Mouse (Mus musculus): Measurements from ENCODE around the gene Fam71a. TPM values are rescaled to one million over a fixed set of nuclear protein-coding genes. Genes with fewer than 3 reads are reported as not detected.

The Fam71a gene
- polyA plus RNA-seq (2015; fragmentation: Nextera tagmentation; extraction: Ambion mirVana) = not detected in 2 replicates

GRCm38 (mm10) chr1:191164717-191165116 is at the start of gene Fam71a:
Gene Fam71a (minus strand): TSS chr1:191164817.
- Histone ChIP-seq H3K4me1 (replicated peaks) (peaks cover 7% of the 10 kb centered on the region), H3K9ac (replicated peaks) (no peak within 1 kb of the TSS), H3K4me2 (replicated peaks) (no peak within 1 kb of the TSS), H3K9me3 (no peaks in the 10 kb centered on the region), H3K27ac (no peak within 1 kb of the TSS), H3K4me3 (replicated peaks) (no peak within 1 kb of the TSS), H3K27me3 (no peaks in the 10 kb centered on the region), H3K36me3 (no peaks in the 10 kb centered on the region)
- no peak for ATAC-seq
- 85% methylated on average over 3 of the region's 3 CpGs for WGBS

- 59% methylated on average over 2 of the region's 2 CpGs for WGBS
- H3K36me3 ChIP-seq = no peaks in the 10 kb centered on the region
- H3K9me3 ChIP-seq = no peaks in the 10 kb centered on the region
- no peak for ATAC-seq
- no peaks in the 10 kb centered on the region; the same call in 1 of the 2 replicates for H3K4me1 ChIP-seq (replicated peaks)
- no peak overlapping the region for H3K4me3 ChIP-seq (replicated peaks)
- H3K4me2 ChIP-seq (replicated peaks) = no peak overlapping the region
- H3K27me3 ChIP-seq = no peaks in the 10 kb centered on the region; the same call in 1 of the 2 replicates
- H3K9ac ChIP-seq (replicated peaks) = no peak overlapping the region
- no peak overlapping the region for H3K27ac ChIP-seq
Observed at GRCm38 (mm10) chr1:191211096-191211495, 46.5 kb upstream of the Fam71a start.

GRCm38 (mm10) chr1:191205791-191206190 is 41.2 kb upstream of the Fam71a start:
- Histone ChIP-seq H3K27ac (no peak overlapping the region), H3K9me3 (no peaks in the 10 kb centered on the region), H3K27me3 (no peaks in the 10 kb centered on the region), H3K36me3 (no peaks in the 10 kb centered on the region), H3K4me1 (replicated peaks) (no peaks in the 10 kb centered on the region), H3K4me2 (replicated peaks) (no peak overlapping the region), H3K4me3 (replicated peaks) (no peak overlapping the region), H3K9ac (replicated peaks) (no peak overlapping the region)
- no peak for ATAC-seq
- WGBS = 85% methylated on average over 5 of the region's 5 CpGs

GRCm38 (mm10) chr1:191204876-191205275 is 40.3 kb upstream of the Fam71a start:
- Histone ChIP-seq H3K9ac (replicated peaks) (no peak overlapping the region), H3K27ac (no peak overlapping the region), H3K27me3 (no peaks in the 10 kb centered on the region), H3K4me1 (replicated peaks) (no peaks in the 10 kb centered on the region), H3K36me3 (no peaks in the 10 kb centered on the region), H3K4me2 (replicated peaks) (no peak overlapping the region), H3K9me3 (no peaks in the 10 kb centered on the region), H3K4me3 (replicated peaks) (no peak overlapping the region)
- ATAC-seq = no peak
- WGBS = 85% methylated on average over 5 of the region's 5 CpGs

- Histone ChIP-seq H3K9ac (replicated peaks) (no peak overlapping the region), H3K4me3 (replicated peaks) (no peak overlapping the region), H3K36me3 (no peaks in the 10 kb centered on the region), H3K27ac (no peak overlapping the region), H3K4me1 (replicated peaks) (no peaks in the 10 kb centered on the region), H3K9me3 (no peaks in the 10 kb centered on the region), H3K27me3 (no peaks in the 10 kb centered on the region), H3K4me2 (replicated peaks) (no peak overlapping the region)
- ATAC-seq = no peak
- WGBS = 68% methylated on average over 2 of the region's 2 CpGs
Observed at GRCm38 (mm10) chr1:191203496-191203895, 38.9 kb upstream of the Fam71a start.

- no peak overlapping the region for H3K4me2 ChIP-seq (replicated peaks)
- no peak overlapping the region for H3K4me3 ChIP-seq (replicated peaks)
- H3K27ac ChIP-seq = no peak overlapping the region
- no peaks in the 10 kb centered on the region for H3K36me3 ChIP-seq
- ATAC-seq = no peak
- H3K9ac ChIP-seq (replicated peaks) = no peak overlapping the region
- 89% methylated on average over 11 of the region's 11 CpGs for WGBS
- H3K27me3 ChIP-seq = no peaks in the 10 kb centered on the region
- no peaks in the 10 kb centered on the region for H3K4me1 ChIP-seq (replicated peaks)
- no peaks in the 10 kb centered on the region for H3K9me3 ChIP-seq
Observed at GRCm38 (mm10) chr1:191202208-191202952, 37.8 kb upstream of the Fam71a start.

- Histone ChIP-seq H3K9me3 (no peaks in the 10 kb centered on the region), H3K9ac (replicated peaks) (no peak overlapping the region), H3K4me2 (replicated peaks) (no peak overlapping the region), H3K27ac (no peak overlapping the region), H3K4me1 (replicated peaks) (no peaks in the 10 kb centered on the region), H3K4me3 (replicated peaks) (no peak overlapping the region), H3K27me3 (no peaks in the 10 kb centered on the region), H3K36me3 (no peaks in the 10 kb centered on the region)
- WGBS = 90% methylated on average over 9 of the region's 9 CpGs
- ATAC-seq = no peak
Observed at GRCm38 (mm10) chr1:191200816-191201602, 36.4 kb upstream of the Fam71a start.

- Histone ChIP-seq H3K27ac (no peak overlapping the region), H3K4me3 (replicated peaks) (no peak overlapping the region), H3K4me2 (replicated peaks) (no peak overlapping the region), H3K9ac (replicated peaks) (no peak overlapping the region), H3K4me1 (replicated peaks) (no peaks in the 10 kb centered on the region), H3K27me3 (0 out of 2 replicates have a peak, but pooled peaks cover under 1% of the 10 kb centered on the region), H3K36me3 (no peaks in the 10 kb centered on the region), H3K9me3 (no peaks in the 10 kb centered on the region)
- WGBS = 78% methylated on average over 7 of the region's 7 CpGs
- no peak for ATAC-seq
Observed at GRCm38 (mm10) chr1:191197916-191198315, 33.3 kb upstream of the Fam71a start.

GRCm38 (mm10) chr1:191196016-191196415 is 31.4 kb upstream of the Fam71a start:
- Histone ChIP-seq H3K27me3 (0 out of 2 replicates have a peak, but pooled peaks cover 10% of the 10 kb centered on the region), H3K9me3 (no peaks in the 10 kb centered on the region), H3K9ac (replicated peaks) (no peak overlapping the region), H3K4me1 (replicated peaks) (no peaks in the 10 kb centered on the region), H3K4me2 (replicated peaks) (no peak overlapping the region), H3K4me3 (replicated peaks) (no peak overlapping the region), H3K36me3 (no peaks in the 10 kb centered on the region), H3K27ac (no peak overlapping the region)
- no peak for ATAC-seq
- 91% methylated on average over 6 of the region's 6 CpGs for WGBS

GRCm38 (mm10) chr1:191193657-191194424 is 29.2 kb upstream of the Fam71a start:
- Histone ChIP-seq H3K27me3 (peaks cover 17% of the 10 kb centered on the region), H3K4me3 (replicated peaks) (no peak overlapping the region), H3K9ac (replicated peaks) (no peak overlapping the region), H3K9me3 (no peaks in the 10 kb centered on the region), H3K4me1 (replicated peaks) (peaks cover 9% of the 10 kb centered on the region; the same call in 1 of the 2 replicates), H3K4me2 (replicated peaks) (no peak overlapping the region), H3K27ac (no peak overlapping the region), H3K36me3 (no peaks in the 10 kb centered on the region)
- ATAC-seq = no peak
- 55% methylated on average over 14 of the region's 14 CpGs for whole genome bisulfite sequencing

GRCm38 (mm10) chr1:191192751-191193150 is 28.1 kb upstream of the Fam71a start:
- ATAC-seq = no peak
- WGBS = 86% methylated on average over 6 of the region's 6 CpGs

GRCm38 (mm10) chr1:191192213-191192612 is 27.6 kb upstream of the Fam71a start:
- 50% methylated on average over 6 of the region's 6 CpGs for WGBS
- ATAC-seq = no peak
- peaks cover 30% of the 10 kb centered on the region for H3K27me3 ChIP-seq

More at GRCm38 (mm10) chr1:191192751-191193150, 28.1 kb upstream of the Fam71a start:
- H3K4me2 ChIP-seq (replicated peaks) = no peak overlapping the region
- no peak overlapping the region for H3K9ac ChIP-seq (replicated peaks)
- H3K9me3 ChIP-seq = no peaks in the 10 kb centered on the region
- no peak overlapping the region for H3K27ac ChIP-seq
- peaks cover 9% of the 10 kb centered on the region; the same call in 1 of the 2 replicates for H3K4me1 ChIP-seq (replicated peaks)
- H3K4me3 ChIP-seq (replicated peaks) = no peak overlapping the region
- H3K36me3 ChIP-seq = no peaks in the 10 kb centered on the region
- H3K27me3 ChIP-seq = peaks cover 26% of the 10 kb centered on the region

More at GRCm38 (mm10) chr1:191192213-191192612, 27.6 kb upstream of the Fam71a start:
- H3K27ac ChIP-seq = no peak overlapping the region
- no peak overlapping the region for H3K4me3 ChIP-seq (replicated peaks)
- H3K9me3 ChIP-seq = no peaks in the 10 kb centered on the region
- no peak overlapping the region for H3K9ac ChIP-seq (replicated peaks)
- no peaks in the 10 kb centered on the region for H3K36me3 ChIP-seq
- no peak overlapping the region for H3K4me2 ChIP-seq (replicated peaks)
- peaks cover 9% of the 10 kb centered on the region; the same call in 1 of the 2 replicates for H3K4me1 ChIP-seq (replicated peaks)

All from midbrain, embryonic 13.5 days (tissue).